Mouse (Mus musculus): ENCODE results near the gene N4bp2. TPM values are rescaled to one million over a fixed set of nuclear protein-coding genes. Genes with fewer than 3 reads are reported as not detected.
"Not testable (repeated sequence)": the region's sequence is repeated elsewhere in the genome, so short reads cannot be mapped to it uniquely, and the experiment has no call there.

The N4bp2 gene
- total RNA-seq, 2 experiments from 2014 or later = 11.4 to 11.5 TPM

DNA sequence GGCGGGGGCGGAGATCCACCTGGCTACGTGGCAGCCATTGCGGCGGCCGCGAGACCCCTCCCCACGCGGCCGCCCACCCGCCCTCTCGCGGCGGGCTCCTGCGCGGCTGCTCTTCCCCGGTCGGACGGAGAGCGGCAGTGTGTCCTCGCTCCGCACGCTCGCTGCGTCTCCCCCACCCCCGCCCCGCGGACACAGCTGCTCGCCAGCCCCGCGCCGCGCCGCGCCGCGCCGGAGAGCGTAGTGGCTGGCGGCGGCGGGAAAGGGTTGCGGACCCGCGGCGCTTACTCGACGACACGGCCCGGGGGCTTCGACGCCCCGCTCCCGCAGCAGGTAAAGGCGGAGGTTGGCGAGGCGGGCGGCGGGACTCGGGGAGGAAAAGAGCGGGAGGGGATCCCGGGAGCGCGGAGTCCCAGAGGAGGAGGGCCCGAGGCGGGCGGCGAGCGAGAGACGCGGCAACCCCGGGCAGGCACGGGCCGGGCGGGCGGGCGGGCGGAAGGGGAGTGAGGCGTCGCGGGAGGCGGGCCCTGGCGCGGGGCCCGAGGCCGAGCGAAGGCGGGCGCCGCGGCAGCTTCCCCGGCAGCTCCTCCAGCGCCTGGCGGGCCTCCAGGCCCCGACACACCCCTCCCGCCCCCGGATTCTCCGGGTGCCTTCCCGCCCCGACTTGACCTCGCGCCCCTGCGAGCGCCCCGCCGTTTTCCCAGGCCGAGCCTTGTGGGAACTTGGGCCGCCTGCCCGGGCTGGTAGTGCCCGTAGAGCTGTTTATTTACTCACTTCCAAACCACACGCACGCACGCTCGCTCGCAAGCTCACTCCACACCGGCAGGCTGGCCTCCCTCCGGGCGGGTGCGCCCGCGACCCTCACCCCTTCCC is 830 bp downstream of the N4bp2 start:
- DNase-seq (ENCODE audit: extremely low spot score in 1 of 2, low spot score in 1 of 2) = peak; percentile 58 to 60

DNA sequence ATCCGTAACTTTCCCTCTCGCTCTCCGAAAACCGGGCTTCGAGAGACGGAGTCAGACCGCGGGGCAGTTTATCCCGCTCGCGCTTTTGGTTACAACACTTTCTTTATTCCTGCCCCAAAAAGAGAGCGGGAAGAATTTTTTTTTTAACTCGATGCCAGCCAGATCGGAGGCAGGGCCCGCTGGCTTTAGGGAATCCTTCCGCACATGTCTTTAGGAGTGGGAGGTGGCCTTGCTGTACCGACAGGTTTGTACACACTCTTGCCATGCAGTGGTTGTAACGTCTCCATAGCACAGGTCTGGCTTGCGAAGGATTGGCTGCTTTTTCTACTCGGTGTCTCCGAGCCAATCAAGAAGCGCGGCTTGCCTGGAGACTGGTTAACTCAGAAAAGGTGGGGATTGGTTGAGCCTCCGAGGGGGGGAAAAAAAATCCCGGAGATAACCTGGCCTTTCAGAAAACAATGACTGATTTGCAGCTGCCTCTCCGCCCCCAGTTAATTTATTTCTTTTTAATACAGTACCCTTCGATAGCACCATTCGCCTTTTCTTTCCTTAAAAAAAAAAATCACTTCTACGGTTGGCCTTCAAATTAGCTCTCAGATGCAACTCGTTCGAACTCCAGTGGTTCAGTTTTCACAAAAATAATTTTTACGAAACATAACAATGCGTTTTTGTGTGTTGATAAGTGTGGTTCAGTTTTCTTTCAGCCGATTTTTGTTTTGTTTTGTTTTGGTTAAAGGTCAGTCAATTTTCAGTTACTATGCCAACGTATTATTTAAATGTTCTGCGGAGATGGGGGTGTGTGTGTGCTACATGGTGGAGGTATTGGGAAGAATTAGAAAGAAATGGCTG is 1.7 kb downstream of the N4bp2 start:
- DNase-seq (ENCODE audit: extremely low spot score in 1 of 2, low spot score in 1 of 2) = peak in 1 of 2 experiments; percentile 63

DNA sequence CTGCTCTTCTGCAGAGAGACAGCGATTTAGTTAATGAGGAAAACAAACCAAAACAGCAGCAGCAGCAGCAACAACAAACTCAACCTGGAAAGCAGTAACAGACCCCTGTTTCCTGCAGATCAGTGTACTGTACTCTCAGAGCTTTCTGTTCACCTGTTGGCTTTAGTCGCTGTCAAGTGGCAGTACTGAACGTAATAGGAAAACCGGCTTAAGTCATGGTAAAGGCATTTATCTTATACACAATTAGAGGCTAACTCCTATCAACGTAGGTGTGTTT is 2.3 kb downstream of the N4bp2 start:
- no peak for DNase-seq (ENCODE audit: extremely low spot score in 1 of 2, low spot score in 1 of 2)

DNA sequence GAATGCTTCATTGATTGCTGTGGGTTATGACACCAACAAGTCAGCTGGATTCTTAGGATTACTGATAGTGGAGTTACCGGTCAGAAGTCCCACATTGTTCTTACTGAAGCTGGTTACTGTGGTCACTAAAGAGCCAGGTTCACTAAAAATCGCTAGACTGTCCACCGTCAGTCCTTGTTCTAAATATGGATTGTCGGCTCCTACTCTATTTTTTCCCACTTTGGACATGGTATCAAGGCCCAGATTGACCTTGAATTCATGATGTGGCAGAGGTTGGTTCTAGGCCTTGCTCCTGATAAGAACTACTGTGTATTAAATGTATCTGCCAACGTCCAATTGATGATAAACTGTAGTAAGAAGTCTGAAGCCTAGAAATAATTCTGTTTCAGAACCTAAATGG is 4.7 kb downstream of the N4bp2 start:
- no peak for DNase-seq (ENCODE audit: extremely low spot score in 1 of 2, low spot score in 1 of 2)

DNA sequence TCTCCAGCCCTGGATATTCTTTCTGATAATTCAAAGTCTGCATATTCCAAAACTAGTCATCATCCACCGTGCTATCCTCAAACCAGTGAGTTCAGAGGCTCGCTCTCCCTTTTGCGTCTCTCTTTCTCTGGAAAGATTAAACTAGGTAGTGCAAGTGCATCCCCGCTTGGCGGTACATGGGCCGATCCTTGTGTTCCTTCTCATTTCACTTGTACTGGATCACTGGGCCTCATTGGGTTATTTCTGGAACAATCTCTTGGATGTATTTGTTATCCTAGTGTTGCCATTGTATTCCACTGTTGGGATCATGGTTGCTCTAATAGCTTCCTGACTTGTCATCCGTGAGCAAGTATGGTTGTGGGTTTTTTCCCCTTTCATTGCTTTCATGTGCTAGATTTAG is 6.7 kb downstream of the N4bp2 start:
- no peak for DNase-seq (ENCODE audit: extremely low spot score in 1 of 2, low spot score in 1 of 2)

DNA sequence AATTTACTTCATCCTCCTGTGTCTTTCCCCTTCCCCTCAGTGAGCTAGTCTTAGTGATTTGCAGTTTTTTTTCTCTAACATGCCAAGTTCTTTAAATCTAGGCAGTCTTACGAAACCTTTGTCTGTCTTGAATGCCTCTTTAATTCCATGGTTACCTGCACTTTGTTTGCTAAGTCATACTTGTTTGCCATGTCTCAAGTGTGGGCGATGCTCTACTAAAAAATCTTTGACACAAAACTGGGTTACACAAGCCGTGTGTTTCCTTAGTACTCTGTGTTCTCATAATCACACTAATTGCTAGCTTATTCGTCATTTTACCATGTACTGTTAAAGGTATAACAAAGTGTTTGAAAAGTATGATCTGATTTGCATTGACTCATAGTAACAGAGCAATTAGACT is 7.2 kb downstream of the N4bp2 start:
- no peak for DNase-seq (ENCODE audit: extremely low spot score in 1 of 2, low spot score in 1 of 2)

DNA sequence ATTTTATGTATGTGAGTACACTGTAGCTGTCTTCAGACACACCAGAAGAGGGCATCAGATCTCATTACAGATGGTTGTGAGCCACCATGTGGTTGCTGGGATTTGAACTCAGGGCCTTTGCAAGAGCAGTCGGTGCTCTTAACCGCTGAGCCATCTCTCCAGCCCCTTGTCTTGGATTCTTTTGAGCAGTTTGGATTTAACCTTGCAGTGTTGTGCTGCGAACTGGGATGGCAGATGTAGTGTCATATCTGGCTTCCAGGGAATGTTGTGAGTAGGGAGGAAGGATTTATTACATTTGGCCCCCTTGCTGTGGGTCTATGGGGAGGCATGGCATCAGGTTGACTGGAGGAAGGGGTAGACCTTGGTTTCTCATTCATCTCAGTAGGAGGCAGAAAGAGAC is 10.6 kb downstream of the N4bp2 start:
- DNase-seq (ENCODE audit: extremely low spot score in 1 of 2, low spot score in 1 of 2) = not testable (repeated sequence)

DNA sequence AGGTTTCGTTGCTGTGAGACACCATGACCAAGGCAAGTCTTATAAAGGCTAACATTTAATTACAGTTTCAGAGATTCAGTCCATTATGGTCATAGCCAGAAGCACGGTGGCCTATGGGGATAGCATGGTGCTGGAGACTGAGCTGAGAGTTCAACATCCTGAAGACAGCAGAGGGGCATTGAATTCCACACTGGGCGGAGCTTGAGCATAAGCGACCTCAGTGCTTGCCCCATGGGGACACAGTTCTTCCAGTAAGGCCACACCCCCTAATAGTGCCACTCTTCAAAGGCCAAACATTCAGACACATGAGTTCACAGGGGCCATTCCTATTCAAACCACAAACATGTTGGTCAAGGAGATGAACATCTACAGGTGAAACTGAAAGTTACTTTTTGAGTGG is 12.8 kb downstream of the N4bp2 start:
- DNase-seq (ENCODE audit: extremely low spot score in 1 of 2, low spot score in 1 of 2) = no peak

DNA sequence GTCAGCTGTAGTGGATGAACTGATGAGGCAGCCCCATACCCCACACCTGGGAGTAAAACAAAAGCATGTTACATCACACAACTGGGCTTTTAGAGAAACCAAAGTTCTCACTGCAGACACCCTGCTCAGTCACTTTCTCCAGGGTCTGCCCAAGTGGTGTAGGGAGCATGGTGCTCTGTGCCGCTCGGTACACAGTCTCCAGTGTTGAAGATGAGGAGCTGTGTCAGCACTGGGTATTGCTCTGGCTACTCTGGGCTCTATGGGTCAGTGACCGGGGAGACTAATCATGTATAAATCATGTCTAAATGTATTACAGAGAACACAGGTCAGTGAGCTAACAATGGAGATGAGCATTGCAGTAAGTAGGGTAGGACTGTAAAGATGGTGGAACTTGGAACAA is 13.6 kb downstream of the N4bp2 start:
- no peak for DNase-seq (ENCODE audit: extremely low spot score in 1 of 2, low spot score in 1 of 2)

DNA sequence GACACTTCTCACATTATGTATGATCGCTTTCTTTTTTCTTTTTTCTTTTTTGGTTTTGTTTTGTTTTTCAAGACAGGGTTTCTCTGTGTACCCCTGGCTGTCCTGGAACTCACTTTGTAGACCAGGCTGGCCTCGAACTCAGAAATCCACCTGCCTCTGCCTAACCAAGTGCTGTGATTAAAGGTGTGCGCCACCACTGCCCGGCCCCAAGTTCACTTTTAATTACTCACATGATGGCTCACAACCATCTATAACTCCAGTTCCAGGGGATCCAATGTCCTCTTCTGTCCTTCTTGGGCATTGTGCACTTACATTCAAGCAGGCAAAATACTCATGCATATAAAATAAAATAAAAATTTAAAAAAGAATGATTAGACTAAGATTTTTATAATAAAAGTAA is 15.7 kb downstream of the N4bp2 start:
- DNase-seq (ENCODE audit: extremely low spot score in 1 of 2, low spot score in 1 of 2) = not testable (repeated sequence)

DNA sequence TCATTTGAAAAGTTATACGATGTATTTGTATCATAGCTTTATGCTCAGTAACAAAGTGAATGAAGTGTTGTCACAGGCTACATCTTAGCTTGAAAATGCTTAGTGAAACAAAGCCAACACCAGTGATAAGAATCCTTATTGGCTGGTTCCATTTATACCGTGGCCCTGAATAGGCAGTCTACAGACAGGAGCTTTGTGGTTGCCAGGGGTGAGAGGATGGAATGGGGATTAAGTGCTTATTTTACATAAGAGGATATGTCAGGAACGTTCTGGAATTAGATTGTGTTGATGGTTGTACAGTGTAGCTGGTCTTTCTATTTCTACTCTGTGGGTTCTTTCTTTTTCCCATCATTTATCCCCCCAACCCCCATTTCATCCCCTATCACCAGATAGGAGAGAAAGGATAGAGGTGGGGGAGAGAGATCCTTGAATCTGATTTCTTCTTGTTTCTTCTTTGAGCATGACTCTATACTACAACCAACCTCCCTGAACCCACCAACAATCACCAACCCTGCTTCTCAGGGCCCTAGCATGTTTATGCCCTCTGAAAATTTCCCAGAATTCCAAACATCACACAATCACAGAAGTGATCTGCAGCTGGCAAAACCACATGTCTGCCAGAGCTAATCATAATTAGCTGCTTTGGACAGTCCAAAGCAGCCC is 16.2 kb downstream of the N4bp2 start:
- DNase-seq (ENCODE audit: extremely low spot score in 1 of 2, low spot score in 1 of 2) = no peak

DNA sequence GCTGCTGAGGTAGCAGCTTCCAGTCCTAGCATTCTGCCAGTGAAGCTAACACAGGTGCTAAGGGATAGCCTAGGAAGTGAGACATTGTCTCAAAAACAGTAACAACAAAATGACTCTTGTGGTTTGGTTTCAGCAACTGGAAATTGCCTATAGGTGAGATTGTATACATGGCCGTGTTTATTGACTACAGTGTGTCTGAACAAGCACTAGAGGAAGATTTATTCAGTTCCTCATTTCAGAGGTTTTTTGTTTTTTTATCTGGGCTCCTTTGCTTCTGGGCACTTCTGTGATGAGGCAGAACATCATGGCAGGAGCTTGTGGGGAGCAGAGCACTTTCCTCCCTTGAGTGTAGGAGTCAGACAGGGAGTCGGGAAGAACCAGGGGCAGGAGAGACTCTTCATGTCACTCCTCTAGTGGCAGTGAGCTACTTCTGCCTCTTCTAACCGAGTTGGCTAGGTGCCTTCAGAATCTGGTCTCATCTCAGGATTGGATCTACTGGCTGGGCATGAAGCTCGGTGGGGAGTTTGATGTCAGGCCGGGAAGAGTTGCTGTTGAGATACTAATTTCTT is 17.9 kb downstream of the N4bp2 start:
- no peak for DNase-seq (ENCODE audit: extremely low spot score in 1 of 2, low spot score in 1 of 2)

DNA sequence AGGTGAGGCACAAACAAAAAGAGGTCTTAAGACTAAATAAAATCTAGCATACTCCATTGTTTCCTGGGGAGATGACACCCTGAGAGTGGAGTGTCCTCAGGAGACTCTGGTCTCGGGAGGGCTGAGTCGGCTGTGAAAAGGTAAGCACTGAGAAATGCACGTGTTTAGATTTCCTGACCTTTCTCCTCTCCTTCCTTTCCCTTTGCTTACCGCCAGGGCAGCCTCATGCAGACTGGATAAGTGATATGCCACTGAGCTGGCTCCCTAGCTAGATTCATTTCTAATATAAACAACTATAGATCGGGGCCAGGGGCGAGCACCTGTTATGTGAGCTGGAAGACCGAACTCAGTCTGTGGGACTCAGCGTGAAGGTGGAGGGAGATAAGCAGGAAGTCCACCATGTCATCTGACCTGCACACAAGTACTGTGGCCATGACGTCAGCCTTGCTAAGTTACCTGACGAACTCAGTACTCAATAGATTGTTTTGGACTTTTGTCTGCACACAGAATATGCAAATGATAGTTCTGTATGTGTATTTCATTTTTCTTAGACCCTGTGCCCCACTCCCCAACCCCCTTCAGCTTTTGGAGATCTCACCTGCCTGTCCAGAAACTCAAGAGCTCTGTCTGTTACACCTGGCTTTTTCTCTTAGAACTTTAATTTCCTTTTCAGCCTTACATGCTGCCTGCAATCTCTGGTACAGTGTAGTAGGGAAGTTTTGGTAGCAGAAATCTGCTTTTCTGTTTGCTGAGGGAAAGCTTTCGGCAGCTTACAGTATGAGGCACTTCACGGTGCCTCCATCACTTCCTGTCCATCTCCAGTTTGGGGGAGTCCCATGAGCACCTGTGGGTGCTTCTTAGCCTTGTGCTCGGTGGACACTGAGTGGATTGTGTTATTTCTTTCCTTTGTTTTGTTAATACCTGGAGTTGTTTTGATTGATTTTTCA is 18.7 kb downstream of the N4bp2 start:
- no peak for DNase-seq (ENCODE audit: extremely low spot score in 1 of 2, low spot score in 1 of 2)

DNA sequence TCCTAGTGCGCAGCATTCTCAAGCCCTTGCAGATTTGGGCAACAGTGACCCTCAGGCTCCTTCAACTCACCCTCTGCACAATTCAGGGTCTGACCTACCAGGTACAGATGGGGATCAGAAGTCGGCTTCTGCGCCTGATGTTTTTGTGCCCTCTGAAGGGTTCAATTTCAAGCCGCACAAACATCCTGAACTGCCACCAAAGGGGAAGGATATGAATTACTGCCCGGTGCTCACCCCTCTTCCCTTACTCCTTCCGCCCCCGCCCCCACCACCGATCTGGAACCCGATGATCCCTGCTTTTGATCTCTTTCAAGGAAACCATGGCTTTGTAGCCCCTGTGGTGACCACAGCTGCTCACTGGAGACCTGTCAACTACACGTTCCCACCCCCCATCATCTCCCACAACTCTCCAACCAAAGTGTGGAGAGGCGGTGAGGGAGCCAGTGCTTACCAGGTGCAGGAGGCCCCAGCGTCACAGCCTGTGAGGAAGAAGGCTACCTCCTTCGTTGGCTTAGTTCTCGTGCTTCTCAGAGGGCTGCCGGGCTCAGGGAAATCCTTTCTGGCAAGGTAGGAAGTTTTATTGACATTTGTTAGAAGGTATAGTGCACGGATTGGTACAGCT is 27.4 kb downstream of the N4bp2 start:
- no peak for DNase-seq (ENCODE audit: extremely low spot score in 1 of 2, low spot score in 1 of 2)

DNA sequence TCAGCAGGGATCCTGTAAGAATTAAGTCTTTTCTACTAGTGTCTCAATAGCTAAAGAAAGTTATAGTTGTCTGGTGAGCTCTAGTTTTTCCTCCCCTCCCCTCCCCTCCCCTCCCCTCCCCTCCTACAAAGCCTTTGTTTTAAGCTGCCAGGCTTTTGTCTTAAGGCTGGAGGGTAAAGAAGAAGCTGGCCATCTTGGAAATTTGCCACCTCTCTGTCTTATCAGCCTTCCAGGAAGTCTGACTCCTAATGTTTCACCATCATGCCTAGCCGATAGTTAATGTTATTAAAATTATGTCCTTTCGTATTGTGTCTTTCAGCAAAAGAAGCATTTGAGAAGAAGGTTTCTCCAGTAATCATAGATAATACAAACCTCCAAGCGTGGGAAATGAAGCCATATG is 30.9 kb downstream of the N4bp2 start:
- no peak for DNase-seq (ENCODE audit: extremely low spot score in 1 of 2, low spot score in 1 of 2)

DNA sequence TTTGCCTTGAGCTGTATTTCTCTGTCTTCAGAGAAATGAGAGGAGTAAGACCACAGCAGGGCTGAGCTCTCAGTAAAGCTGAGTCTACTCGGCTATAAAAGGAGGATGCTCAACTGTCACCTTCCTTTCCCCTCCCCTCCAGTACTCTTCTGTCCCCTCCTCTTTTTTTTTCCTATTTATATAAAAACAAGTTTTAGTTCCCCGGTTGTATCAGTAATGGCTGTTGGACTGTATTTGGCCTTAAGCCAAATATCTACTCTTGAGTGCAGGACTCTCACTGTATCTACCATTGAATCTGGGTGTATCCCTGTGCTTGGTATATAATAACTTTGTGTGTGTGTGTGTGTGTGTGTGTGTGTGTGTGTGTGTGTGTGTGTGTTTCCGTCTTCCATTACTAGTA is 31.4 kb downstream of the N4bp2 start:
- no peak for DNase-seq (ENCODE audit: extremely low spot score in 1 of 2, low spot score in 1 of 2)

DNA sequence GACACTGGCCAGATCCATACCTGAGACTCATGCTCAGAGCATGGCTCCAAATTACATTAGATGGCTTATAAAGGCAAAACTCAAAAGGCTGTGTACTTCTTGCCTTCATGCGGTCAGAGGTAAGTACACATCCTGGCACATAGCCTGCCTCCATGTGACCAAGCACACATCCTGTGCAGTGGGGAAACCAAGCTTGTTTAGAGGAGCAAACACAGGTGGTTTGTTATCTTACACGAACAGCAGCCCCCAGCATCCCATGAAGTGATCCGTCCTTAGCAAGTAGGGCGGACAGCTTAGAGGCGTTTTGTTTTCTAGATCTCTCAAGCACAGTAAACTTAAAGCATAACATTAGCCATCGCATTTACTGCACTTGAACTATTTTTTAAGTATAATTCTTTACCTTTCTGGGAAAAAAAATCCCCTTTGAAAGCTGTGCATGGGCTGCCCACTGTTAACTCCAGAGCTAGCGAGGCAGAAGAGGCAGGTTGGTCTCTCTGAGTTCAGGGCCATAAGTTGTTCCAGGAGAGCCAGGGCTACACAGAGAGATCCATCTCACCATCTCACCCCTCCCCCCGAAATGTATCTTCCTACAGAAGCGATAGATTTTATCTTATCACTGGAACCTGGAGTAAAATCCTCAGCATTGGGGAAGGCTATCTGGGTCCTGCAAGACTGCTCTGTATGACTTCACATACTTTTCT is 32.1 kb downstream of the N4bp2 start:
- DNase-seq (ENCODE audit: extremely low spot score in 1 of 2, low spot score in 1 of 2) = no peak

DNA sequence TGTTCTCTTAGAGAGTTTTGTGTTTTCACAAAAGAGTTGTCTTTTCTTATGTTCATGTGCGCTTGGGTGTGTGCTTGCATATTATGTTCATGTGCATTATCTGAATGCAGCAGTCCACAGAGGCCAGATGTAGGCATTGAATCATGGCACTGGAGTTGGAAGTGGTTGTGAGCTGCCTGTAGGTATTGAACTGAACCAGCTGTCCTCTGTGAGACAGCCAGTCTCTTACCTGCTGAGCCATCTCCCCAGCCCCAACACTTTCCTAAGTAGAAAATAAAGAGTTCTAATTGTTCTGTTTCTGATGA is 32.6 kb downstream of the N4bp2 start:
- DNase-seq (ENCODE audit: extremely low spot score in 1 of 2, low spot score in 1 of 2) = no peak

DNA sequence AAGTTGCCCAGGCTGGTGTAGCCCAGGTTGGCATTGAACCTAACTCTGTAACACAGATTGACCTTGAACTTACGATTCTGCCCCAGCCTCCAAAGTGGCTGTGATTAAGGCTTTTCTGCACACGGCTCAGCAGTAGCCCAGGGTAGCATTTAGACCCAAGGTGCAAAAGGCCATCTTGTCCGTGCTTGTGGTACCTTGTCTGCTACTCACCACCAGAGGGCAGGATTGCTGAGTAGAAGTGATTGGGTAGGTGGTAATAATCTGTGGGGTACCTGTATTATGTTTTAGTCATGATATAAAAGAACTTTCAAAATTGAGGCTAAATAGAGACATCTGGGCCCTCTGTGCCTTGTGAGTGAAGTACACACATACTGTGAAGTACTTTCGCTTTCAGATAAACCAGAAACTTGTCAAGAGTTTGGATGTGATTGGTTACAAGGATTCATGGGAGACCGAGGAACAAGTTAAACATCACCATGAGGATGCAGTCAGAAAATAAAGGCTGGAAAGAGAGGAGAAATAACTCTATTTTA is 60.3 kb downstream of the N4bp2 start:
- DNase-seq (ENCODE audit: extremely low spot score in 1 of 2, low spot score in 1 of 2) = peak in 1 of 2 experiments; percentile 29
